Mouse (Mus musculus) urinary bladder, adult 2 months (tissue): Measurements from ENCODE around the gene Arih2. TPM values are rescaled to one million over a fixed set of nuclear protein-coding genes. Genes with fewer than 3 reads are reported as not detected.
A peak's percentile ranks its signal among the peaks of the same experiment; 100 is the strongest.

Experiments used
- DNase-seq: peaks from one replicate; pipeline ENCODE4 v3.0.0; 2022; ENCODE audit warnings: low spot score
- polyA plus RNA-seq: library from polyadenylated mRNA; depleted of rRNA; stranded (reverse); fragments of >200 nt; gene quantifications from 2 replicates; pipeline ENCODE4 v1.2.3, GENCODE M21; 2012; rRNA removed

The Arih2 gene
- polyA plus RNA-seq, 1 experiment, result 46.2 TPM

DNA sequence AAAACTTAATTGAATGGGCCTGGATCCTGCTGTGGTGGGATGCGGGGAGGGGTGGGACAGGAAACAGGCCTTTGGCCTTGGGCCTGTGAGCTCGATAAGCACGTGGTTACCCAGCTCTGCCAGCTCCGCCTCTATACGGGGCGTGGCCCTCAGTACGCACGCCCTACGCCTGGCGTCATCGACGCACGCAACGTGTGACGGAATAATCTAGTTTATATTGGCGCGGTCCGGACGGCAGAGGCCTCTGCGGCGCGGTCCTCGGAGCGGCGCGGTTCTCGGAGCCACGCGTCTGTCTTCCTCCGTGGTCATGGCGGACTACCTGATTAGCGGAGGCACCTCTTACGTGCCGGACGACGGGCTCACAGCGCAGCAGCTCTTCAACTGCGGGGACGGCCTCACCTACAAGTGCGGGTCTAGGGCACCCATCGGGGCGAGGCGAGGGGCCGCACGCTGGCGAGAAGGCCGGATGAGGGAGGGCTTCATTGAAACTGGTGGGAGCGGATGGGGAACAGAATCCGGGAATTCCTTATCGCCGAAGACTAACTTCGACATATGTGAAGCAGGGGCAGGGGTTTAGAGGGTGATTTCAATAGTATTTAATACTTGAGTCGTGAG lies 88.9 kb downstream of the Arih2 start, which contains the start of gene Impdh2:
Gene Impdh2, plus strand, starts transcription at position 60 of the 615 bp plus-strand sequence.
- peak; percentile 75 for DNase-seq

DNA sequence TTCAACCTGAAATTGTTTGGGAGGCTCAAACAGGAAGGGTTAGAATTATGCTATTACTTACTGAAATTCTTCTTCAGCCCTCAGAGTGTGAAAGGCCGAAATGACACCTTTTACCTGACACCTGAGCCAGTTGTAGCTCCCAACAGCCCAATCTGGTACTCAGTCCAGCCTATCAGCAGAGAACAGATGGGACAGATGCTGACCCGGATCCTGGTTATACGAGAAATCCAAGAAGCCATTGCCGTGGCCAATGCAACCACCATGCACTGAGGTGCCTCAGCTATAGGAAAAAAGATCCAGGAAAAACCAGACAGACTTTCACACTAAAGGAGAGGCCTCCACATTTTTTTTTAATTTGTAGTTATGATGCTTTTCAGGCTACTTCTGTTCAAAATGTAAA lies 90.0 kb downstream of the Arih2 start:
- no peak for DNase-seq

Other genes with a start within 250 kb of the Arih2 start
- 0.06 TPM in 2 replicates for gene Ccdc36, start 220.9 kb downstream of the Arih2 start, polyA plus RNA-seq
- not detected in 2 replicates for gene BC048562, start 212.9 kb downstream of the Arih2 start, polyA plus RNA-seq
- 24.5 and 25.9 TPM in 2 replicates for gene Ccdc71, start 188.9 kb downstream of the Arih2 start, polyA plus RNA-seq
- gene Klhdc8b, start 187.8 kb downstream of the Arih2 start, polyA plus RNA-seq, result 83.4 and 103 TPM in 2 replicates
- 147 and 181 TPM in 2 replicates for gene Lamb2, start 169.7 kb downstream of the Arih2 start, polyA plus RNA-seq
- 133 and 144 TPM in 2 replicates for gene Usp19, start 158.8 kb downstream of the Arih2 start, polyA plus RNA-seq
- gene Qars, start 141.7 kb downstream of the Arih2 start, polyA plus RNA-seq, result 145 and 162 TPM in 2 replicates
- gene Qrich1, start 132.6 kb downstream of the Arih2 start, polyA plus RNA-seq, result 81.8 and 89.8 TPM in 2 replicates
- 93.9 and 106 TPM in 2 replicates for gene Impdh2, start 89.1 kb downstream of the Arih2 start, polyA plus RNA-seq
- 26.2 and 33.6 TPM in 2 replicates for gene Ndufaf3, start 82.0 kb downstream of the Arih2 start, polyA plus RNA-seq
- gene Dalrd3, start 79.5 kb downstream of the Arih2 start, polyA plus RNA-seq, result 120 and 184 TPM in 2 replicates
- 48.9 and 59.1 TPM in 2 replicates for gene Wdr6, start 70.6 kb downstream of the Arih2 start, polyA plus RNA-seq
- gene P4htm, start 51.7 kb downstream of the Arih2 start, polyA plus RNA-seq, result 21.6 and 21.7 TPM in 2 replicates
- gene Slc25a20, start 12.7 kb upstream of the Arih2 start, polyA plus RNA-seq, result 28.1 and 29.4 TPM in 2 replicates
- gene Prkar2a, start 39.9 kb upstream of the Arih2 start, polyA plus RNA-seq, result 24.5 and 31.8 TPM in 2 replicates
- 77.3 and 97.8 TPM in 2 replicates for gene Ip6k2, start 134.4 kb upstream of the Arih2 start, polyA plus RNA-seq
- gene Nckipsd, start 159.0 kb upstream of the Arih2 start, polyA plus RNA-seq, result 10.2 and 11.7 TPM in 2 replicates
- gene Celsr3, start 176.9 kb upstream of the Arih2 start, polyA plus RNA-seq, result 0.19 and 0.23 TPM in 2 replicates
- gene Slc26a6, start 203.9 kb upstream of the Arih2 start, polyA plus RNA-seq, result 9.7 and 9.8 TPM in 2 replicates